8 mouse cellular contexts compared by ENCODE assay signal in the genomic region with DNA sequence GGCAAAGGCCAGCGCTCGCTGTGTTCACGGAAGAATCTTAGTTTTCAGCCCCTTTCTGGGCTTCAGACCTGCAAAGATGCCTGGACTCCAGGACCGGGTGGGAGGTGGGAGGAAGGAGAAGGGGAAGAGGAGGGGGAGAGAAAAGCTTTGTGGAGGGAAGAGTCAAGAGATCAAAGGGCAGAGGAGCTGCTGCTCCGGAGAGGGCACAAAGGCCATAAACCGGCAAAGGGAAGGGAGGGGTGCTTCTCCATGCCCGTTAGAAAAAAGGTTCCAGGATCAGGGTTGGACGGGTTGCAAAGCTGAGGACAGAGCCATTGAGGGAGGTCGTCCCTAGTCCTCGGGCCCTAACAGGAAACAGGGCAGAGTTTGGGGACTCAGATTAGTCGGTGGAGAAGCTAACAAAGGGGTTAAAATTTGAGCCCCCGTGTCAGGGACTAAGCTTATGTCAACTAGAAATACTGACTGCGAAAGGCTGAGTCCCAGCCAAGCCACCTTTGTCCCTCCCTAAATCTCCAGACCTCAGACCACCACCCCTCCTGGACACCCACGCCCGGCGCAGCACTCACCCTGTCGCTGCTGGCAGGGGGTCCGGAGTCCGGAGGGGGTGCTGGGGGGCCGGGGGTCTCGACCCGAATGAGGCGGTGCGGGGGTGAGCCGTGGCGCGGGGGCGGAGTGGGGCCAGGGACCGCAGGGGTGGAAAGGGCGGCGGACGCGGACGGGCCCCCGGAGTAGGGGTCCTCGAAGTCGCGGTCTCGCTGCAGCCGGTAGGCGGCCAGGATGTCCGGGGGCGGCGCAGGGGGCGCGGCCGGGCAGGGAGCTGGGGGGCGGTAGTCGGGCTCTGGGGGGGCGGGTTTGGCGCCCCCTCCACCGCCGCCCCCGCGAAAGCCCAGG. TPM values are rescaled to one million over a fixed set of nuclear protein-coding genes. Genes with fewer than 3 reads are reported as not detected.
DNase-seq lines count a peak whose midpoint lies in the region; ATAC-seq lines count a peak whose summit lies in the region.

No protein-coding gene starts in this region.

- H3K27me3 ChIP-seq in heart, embryonic 12.5 days (replicated peaks), result peaks cover 11% of the 10 kb centered on the region; the same call in 1 of the 2 replicates
- H3K27me3 ChIP-seq in forebrain, embryonic 12.5 days, result peaks cover 13% of the 10 kb centered on the region

- no peak for DNase-seq in heart, adult 9 months (ENCODE audit: low spot score in 2 of 2)
- peak; percentile 45 for DNase-seq in ZHBTc4 (ENCODE audit: low read depth, low spot score)
- DNase-seq in kidney, adult 9 months, result peak; percentile 44
- DNase-seq in lung, postnatal 14 days, result peak; percentile 51
- peak; percentile 78 for DNase-seq in thymus, postnatal 14 days
- DNase-seq in frontal cortex, postnatal 36 days (ENCODE audit: low spot score in 2 of 2), result no peak

- under 1% methylated on average over 52 of the region's 55 CpGs for WGBS in heart, embryonic 12.5 days
- under 1% methylated on average over 44 of the region's 55 CpGs for WGBS in forebrain, embryonic 12.5 days

- H3K9me3 ChIP-seq in heart, embryonic 12.5 days (replicated peaks), result no peaks in the 10 kb centered on the region
- H3K9me3 ChIP-seq in forebrain, embryonic 12.5 days, result no peaks in the 10 kb centered on the region

- H3K4me1 ChIP-seq in heart, embryonic 12.5 days (replicated peaks), result peaks cover 37% of the 10 kb centered on the region
- peaks cover 34% of the 10 kb centered on the region for H3K4me1 ChIP-seq in forebrain, embryonic 12.5 days

- H3K36me3 ChIP-seq in heart, embryonic 12.5 days, result 0 out of 2 replicates have a peak, but pooled peaks cover 3% of the 10 kb centered on the region
- peaks cover 11% of the 10 kb centered on the region for H3K36me3 ChIP-seq in forebrain, embryonic 12.5 days (replicated peaks)

- H3K4me3 ChIP-seq in heart, embryonic 12.5 days, result peak overlapping the region; percentile 88
- peak overlapping the region; percentile 92 for H3K4me3 ChIP-seq in forebrain, embryonic 12.5 days (replicated peaks)

- H3K4me2 ChIP-seq in heart, embryonic 12.5 days, result peak overlapping the region; percentile 90
- H3K4me2 ChIP-seq in forebrain, embryonic 12.5 days, result peak overlapping the region; percentile 89

- ATAC-seq in heart, embryonic 12.5 days (ENCODE audit: insufficient number of reproducible peaks, low FRiP score), result peak; percentile 70
- peak; percentile 64 for ATAC-seq in forebrain, embryonic 12.5 days (ENCODE audit: low FRiP score)

- H3K9ac ChIP-seq in heart, embryonic 12.5 days, result peak overlapping the region; percentile 88
- H3K9ac ChIP-seq in forebrain, embryonic 12.5 days, result peak overlapping the region; percentile 95

- no peak overlapping the region; the same call in 1 of the 2 replicates for H3K27ac ChIP-seq in heart, embryonic 12.5 days (ENCODE audit: poor library complexity, severe bottlenecking)
- H3K27ac ChIP-seq in forebrain, embryonic 12.5 days, result peak overlapping the region; percentile 76

RNA-seq across cellular contexts. Expression of a gene that starts 0.6 kb away (rescaled TPM):
- polyA plus RNA-seq in heart, embryonic 12.5 days (2016; fragmentation: Nextera tagmentation; extraction: Ambion mirVana), result 2.6 and 2.9 TPM in 2 replicates
- polyA plus RNA-seq in forebrain, embryonic 12.5 days (2016; fragmentation: Nextera tagmentation; extraction: Ambion mirVana), result 5.1 and 6.8 TPM in 2 replicates

RNA-seq across cellular contexts. Expression of a gene that starts 52.9 kb away (rescaled TPM):
- 0.04 and 0.05 TPM in 2 replicates for polyA plus RNA-seq in heart, embryonic 12.5 days (2016; fragmentation: Nextera tagmentation; extraction: Ambion mirVana)
- 0.04 and 0.08 TPM in 2 replicates for polyA plus RNA-seq in forebrain, embryonic 12.5 days (2016; fragmentation: Nextera tagmentation; extraction: Ambion mirVana)

RNA-seq across cellular contexts. Expression of a gene that starts 54.8 kb away (rescaled TPM):
- not detected in 2 replicates for polyA plus RNA-seq in heart, embryonic 12.5 days (2016; fragmentation: Nextera tagmentation; extraction: Ambion mirVana)
- 0.17 TPM in 1 of 2 replicates, not detected in the other for polyA plus RNA-seq in forebrain, embryonic 12.5 days (2016; fragmentation: Nextera tagmentation; extraction: Ambion mirVana)

RNA-seq across cellular contexts. Expression of a gene that starts 58.0 kb away (rescaled TPM):
- polyA plus RNA-seq in heart, embryonic 12.5 days (2016; fragmentation: Nextera tagmentation; extraction: Ambion mirVana), result 0.19 and 0.24 TPM in 2 replicates
- not detected in 2 replicates for polyA plus RNA-seq in forebrain, embryonic 12.5 days (2016; fragmentation: Nextera tagmentation; extraction: Ambion mirVana)

Comparison
In these comparisons a context has a peak if more than half of its experiments do, and no peak if none do; other contexts are left out.
1. DNase-seq: peak in ZHBTc4 (single experiment), kidney, adult 9 months (single experiment), lung, postnatal 14 days (single experiment) and thymus, postnatal 14 days (single experiment); none in heart, adult 9 months (0 of 2) and frontal cortex, postnatal 36 days (0 of 2).